Mouse (Mus musculus) spleen, postnatal 36 days (tissue): ENCODE measurements around the gene Tmem184b.

Experiments used
- DNase-seq, 2 experiments: peaks; one replicate each; pipeline ENCODE4 v3.0.0; 2022; ENCODE audit warnings: low spot score in 2 of 2, mixed read lengths in 1 of 2

The Tmem184b gene

DNA sequence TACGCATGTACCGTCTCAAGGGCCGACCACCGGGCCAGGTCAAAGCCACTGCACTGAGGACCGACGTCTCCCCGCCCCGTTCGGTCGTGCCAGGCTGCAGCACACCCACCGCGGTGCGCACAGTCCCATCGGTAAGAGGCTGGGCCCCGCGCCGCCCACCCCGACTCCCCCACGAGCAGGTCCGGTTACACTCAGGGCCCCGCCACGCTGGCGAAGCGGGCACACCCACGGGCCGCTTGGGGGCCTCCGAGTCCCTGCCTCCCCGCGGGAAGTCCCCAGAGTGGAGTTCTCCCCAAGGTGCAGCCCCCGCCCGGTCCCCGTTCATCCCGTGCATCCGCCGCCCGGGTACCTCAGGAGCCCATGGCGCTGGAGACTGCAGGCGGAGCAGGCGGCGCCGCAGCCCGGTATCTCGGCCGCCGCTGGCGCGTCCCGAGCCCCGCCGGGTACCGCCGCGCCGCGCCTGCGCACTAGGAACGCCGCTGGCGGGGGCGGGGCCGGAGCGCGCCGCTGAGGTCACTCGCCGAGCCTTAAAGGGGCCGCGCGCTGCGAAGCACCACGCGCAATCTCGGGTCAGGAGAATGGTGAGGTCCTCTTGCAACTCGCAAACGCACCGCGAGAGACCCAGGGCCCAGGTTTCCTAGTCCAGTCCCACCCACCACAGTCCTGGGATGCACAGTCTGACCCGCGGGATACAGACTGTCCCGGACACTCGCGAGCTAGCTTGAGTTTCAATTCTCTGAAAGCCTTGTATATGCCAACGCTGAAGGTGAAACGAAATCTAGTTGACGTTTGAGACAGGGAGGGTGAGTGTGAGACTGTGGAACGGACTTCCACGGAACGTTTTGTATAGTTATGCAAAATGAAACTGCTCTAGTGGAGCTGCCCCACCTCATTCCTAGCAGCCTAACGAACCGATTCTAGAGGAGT is at the start of gene Tmem184b:
Gene Tmem184b (minus strand): TSS at position 734 of the 927 bp plus-strand sequence.
- DNase-seq: peak; percentile 82 to 83

DNA sequence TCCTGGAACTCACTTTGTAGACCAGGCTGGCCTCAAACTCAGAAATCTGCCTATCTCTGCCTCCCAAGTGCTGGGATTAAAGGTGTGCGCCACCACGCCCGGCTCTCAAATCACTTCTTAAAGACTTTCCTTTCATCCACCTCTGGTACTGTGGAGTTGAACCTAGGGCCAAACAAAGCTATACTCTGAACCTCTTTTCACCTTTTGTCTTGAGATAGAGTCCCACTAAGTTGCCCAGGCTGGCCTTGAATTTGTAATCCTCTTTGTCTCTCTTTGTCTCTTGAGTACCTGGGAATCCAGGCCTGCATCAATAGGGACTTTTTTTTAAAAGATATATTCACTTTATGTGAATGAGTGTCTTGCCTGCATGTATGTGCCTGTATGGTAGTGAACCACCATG is 44.7 kb upstream of the Tmem184b start:
- DNase-seq: no peak

GRCm38 (mm10) chr15:79445786-79446654 is 42.7 kb upstream of the Tmem184b start:
- no peak for DNase-seq

GRCm38 (mm10) chr15:79443856-79444410 is 40.6 kb upstream of the Tmem184b start:
- no peak for DNase-seq

GRCm38 (mm10) chr15:79442961-79443518 is 39.7 kb upstream of the Tmem184b start:
- no peak for DNase-seq

GRCm38 (mm10) chr15:79442257-79442611 is 38.9 kb upstream of the Tmem184b start:
- DNase-seq: no peak

DNA sequence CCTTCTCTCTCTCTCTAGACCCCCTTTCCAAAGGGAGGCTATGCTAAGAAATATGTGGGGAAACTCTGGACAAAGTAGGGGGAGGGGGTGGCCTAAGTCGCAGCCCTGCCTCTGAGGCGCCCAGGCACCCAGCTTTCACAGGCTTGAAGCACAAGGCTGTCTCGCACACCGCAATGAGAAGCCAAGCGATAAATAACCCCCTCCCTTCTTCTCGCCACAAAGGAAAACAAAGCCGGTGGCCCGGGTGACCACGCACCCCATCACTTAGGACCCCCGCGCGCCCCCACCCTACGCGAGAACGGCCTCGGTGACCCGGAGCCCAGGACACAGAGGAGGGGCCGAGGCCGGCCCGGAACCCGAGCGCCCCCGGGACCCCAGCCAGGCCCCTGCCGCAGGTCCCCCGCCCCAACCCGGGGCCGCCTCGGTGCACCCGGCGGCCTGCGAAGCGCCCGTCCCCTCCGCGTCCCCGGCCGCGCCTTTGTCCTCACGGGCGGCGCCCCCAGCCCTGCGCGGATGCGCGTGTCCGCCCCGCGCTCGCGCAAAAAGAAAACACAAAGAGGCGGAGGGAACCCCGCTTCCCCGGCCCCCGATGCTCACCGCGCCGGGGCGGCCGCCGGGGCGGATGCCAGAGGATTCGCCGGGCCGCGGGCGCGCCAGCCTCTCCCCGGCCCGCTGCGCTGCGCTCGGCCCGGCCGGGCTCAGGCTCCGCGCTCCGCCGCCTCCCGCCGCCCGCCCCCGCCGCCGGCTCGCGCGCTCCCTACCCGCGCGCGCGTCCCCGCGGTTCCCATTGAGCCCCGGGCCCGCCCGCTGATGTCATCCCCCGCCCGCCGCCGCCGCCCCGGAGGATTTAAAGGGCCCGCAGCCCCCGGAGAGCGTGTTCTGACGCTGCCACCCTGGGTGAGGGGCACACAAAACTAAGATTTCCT is 38.2 kb upstream of the Tmem184b start:
- DNase-seq: peak; percentile 71 to 75

DNA sequence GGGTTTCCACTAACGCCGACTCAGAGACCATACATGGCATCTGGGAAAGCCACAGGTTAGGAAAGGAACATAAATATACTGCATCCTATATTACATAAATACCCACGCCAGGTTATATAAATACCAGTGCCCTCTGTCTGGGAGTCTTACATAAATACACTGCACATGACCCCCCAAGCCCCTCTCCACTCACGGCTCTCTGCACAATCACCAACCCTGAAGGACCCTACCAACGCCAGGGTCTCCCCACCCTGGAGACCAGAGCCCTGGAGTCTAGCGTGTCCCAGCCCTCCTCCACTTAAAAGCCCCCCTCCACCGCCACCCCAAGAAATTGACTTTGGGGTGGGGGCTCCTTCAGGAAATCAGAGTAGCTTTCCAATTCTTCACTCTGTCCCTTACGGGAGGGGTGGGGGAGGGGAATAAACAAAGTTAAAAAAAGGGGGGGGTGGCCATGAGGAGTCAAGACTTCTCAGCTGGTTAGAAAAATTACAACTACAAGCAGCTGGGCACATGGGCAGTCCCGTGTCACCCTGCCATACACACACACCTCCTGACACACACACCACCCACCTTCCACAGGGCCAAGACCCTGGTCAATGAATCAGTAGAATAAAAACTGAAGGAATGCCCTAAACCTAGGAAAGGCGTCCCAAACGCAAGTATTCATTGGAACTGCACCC is 37.4 kb upstream of the Tmem184b start:
- no peak for DNase-seq

GRCm38 (mm10) chr15:79440223-79440622 is 36.9 kb upstream of the Tmem184b start:
- no peak for DNase-seq

GRCm38 (mm10) chr15:79439386-79439785 is 36.0 kb upstream of the Tmem184b start:
- DNase-seq: no peak

- no peak for DNase-seq
These were observed 35.4 kb upstream of the Tmem184b start for GRCm38 (mm10) chr15:79438816-79439215.

DNA sequence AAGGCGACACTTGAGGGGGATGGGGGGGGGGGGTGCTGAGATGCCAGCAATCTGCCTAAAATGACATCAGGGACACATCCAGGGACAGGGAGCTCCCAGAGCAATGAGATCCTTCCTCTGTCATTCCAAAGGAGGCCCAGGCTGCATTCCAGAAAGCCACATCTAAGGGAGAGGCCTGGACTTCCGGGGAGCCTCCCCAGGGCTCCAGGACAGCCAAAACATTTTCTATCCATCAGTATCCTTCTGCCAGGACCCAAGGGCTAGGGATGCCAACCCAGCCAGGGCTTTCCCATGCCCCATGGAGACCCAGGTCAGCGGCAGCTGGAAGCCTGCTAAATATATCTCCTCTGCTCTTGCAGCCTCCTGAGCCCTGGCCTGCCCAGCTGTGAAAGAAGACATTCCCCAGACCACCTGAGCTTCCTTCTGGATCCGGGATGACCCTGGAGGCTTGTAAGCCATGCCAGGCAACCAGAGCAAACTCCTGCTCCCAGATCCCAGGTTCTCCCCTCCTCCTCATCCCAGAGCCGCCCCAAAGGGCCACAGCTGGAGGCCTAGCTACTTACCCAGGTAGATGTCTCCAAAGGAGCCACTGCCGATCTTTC is 34.9 kb upstream of the Tmem184b start:
- DNase-seq: no peak

DNA sequence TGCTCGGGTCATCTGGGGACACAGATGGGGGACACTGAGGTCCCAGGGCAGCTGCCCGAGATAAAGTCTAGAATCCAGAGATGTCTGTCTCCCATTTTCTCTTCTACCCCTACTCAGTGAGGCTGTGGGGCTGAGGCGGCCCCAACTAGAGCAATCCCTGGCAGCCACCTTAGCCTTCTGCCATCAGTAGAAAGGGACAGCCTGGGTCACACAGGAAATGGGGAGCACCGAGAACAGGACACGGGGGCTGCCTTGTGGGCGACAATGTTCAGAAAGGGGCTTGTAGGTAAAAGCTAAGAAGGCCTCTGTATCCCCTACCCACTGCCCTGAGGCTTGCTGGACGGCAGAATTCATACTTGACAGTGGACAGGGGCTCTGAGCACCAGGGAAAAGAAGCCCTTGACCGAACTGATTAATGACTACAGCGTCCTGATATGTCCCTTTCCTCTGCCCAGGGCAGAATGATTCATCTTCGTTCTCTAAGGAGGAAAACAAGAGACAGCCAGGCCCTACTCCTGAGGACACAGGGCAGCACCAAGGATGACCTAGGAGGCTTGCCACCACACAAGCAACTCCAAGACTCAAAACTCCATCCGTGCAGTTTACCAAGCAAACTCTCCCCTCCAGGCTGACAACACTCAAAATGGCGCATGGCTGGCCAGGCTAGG is 34.3 kb upstream of the Tmem184b start:
- no peak for DNase-seq

- DNase-seq: no peak
These were observed 33.1 kb upstream of the Tmem184b start for GRCm38 (mm10) chr15:79436481-79436921.

GRCm38 (mm10) chr15:79435191-79435671 is 31.9 kb upstream of the Tmem184b start:
- DNase-seq: no peak

DNA sequence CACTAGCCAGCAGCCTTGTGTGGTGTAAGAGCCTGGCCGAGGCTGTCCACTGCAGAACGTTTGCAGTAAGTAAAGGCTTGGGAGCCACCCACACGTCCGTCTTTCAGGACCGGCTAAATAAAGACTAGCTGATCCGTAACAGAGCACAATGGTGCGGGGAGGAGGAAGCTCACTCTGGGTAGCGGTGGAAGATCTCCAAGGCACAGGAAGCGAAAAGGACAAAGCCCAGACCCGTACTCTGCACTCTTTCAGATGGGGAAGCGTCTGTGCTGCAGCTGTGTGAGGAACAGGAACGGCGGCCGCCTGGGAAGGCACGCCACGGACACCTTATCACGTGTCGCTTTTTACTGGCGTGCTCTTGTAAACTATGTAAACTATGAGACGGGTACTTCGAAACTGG is 29.5 kb upstream of the Tmem184b start:
- DNase-seq: no peak

- DNase-seq: no peak
These were observed 29.0 kb upstream of the Tmem184b start for GRCm38 (mm10) chr15:79432328-79432727.

DNA sequence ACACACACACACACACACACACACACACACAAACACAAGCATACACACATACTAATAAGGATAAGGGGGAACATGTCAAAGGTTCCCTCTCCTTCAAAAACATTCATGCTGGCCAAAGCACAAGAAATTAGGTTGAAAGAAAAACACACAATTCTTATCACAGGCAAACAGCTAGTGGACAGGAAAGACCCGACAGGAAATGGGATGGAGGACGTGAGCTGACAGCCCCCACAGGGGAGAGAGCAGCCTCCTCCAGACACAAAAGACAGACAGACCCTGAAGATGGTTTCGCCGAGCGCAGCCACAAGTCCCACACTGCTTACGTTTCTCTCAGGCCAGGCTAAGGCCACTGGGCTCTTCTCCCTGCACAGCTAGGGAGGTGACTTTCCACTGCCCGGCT is 28.6 kb upstream of the Tmem184b start:
- DNase-seq: no peak

DNA sequence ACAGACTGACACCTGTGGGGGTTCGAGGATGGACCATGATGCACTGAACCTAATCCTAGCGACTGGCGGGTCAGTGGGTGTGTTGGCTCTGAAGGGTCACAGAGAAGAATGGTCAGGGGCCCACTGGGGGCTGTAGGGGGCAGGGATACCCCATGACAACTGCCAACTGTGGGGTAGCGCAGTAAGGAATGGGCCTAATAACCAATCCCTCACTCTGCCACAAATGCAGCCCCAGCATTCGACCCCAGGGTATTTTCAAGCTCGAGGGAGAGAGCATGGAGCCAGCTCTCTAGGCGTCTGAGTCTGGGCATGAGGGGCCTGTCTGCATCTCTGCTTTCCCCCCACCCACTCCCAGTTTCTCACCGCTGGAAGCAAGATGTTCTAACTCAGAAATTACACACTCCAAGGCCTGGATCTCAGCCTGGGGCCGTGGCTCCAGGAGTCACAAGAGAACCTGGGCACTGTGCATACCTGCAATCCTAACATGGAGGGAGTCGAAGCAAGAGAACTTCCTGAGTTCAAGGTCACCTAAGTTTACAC is 27.2 kb upstream of the Tmem184b start:
- no peak for DNase-seq
